Mouse (Mus musculus) neural tube, embryonic 12.5 days (tissue): Measurements from ENCODE around the gene Wnt1. TPM values are rescaled to one million over a fixed set of nuclear protein-coding genes. Genes with fewer than 3 reads are reported as not detected.
"Not testable (repeated sequence)": the region's sequence is repeated elsewhere in the genome, so short reads cannot be mapped to it uniquely, and the experiment has no call there.

ENCODE experiments used
- ATAC-seq: fragments of 200-750 bp; cut with Nextera tagmentation; 2 replicates; pipeline ENCODE4 v1.8.0; 2017; ENCODE audit warnings: low read depth, mild to moderate bottlenecking, moderate TSS enrichment, moderate library complexity; ENCODE audit not compliant: low FRiP score
- H3K27ac ChIP-seq: fragments of 300-500 bp; sonication (generic); 2 replicates; pipeline ENCODE4 v1.5.1; 2016
- H3K27me3 ChIP-seq: fragments of 300-500 bp; sonication (generic); replicated peaks from 2 replicates; pipeline ENCODE4 v1.6.1; 2016; ENCODE audit warnings: mild to moderate bottlenecking
- H3K36me3 ChIP-seq: fragments of 300-500 bp; sonication (generic); 2 replicates; pipeline ENCODE4 v1.6.1; 2016; ENCODE audit warnings: mild to moderate bottlenecking
- H3K4me1 ChIP-seq: fragments of 300-500 bp; sonication (generic); 2 replicates; pipeline ENCODE4 v1.6.1; 2016
- H3K4me2 ChIP-seq: fragments of 300-500 bp; sonication (generic); replicated peaks from 2 replicates; pipeline ENCODE4 v1.6.1; 2016; ENCODE audit warnings: mild to moderate bottlenecking
- H3K4me3 ChIP-seq: fragments of 300-500 bp; sonication (generic); 2 replicates; pipeline ENCODE4 v1.5.1; 2016
- H3K9ac ChIP-seq: fragments of 300-500 bp; sonication (generic); 2 replicates; pipeline ENCODE4 v1.6.1; 2016; ENCODE audit warnings: mild to moderate bottlenecking
- H3K9me3 ChIP-seq: fragments of 300-500 bp; sonication (generic); 2 replicates; pipeline ENCODE4 v1.6.1; 2016; ENCODE audit warnings: mild to moderate bottlenecking
- WGBS: fragments of 180-500 bp; shearing (Covaris S2); methylation state at CpG from one replicate; pipeline ENCODE4 v1.1.7; 2016; 5-methylcytosine and 5-hydroxymethylcytosine counted together
- polyA plus RNA-seq: library from polyadenylated mRNA; unstranded; fragments of >200 nt; fragmentation: Nextera tagmentation; extraction: Ambion mirVana; gene quantifications from 2 replicates; pipeline ENCODE4 v1.2.1, GENCODE M21; 2016

Wnt1 gene
- 7.5 and 12.3 TPM in 2 replicates for polyA plus RNA-seq

DNA sequence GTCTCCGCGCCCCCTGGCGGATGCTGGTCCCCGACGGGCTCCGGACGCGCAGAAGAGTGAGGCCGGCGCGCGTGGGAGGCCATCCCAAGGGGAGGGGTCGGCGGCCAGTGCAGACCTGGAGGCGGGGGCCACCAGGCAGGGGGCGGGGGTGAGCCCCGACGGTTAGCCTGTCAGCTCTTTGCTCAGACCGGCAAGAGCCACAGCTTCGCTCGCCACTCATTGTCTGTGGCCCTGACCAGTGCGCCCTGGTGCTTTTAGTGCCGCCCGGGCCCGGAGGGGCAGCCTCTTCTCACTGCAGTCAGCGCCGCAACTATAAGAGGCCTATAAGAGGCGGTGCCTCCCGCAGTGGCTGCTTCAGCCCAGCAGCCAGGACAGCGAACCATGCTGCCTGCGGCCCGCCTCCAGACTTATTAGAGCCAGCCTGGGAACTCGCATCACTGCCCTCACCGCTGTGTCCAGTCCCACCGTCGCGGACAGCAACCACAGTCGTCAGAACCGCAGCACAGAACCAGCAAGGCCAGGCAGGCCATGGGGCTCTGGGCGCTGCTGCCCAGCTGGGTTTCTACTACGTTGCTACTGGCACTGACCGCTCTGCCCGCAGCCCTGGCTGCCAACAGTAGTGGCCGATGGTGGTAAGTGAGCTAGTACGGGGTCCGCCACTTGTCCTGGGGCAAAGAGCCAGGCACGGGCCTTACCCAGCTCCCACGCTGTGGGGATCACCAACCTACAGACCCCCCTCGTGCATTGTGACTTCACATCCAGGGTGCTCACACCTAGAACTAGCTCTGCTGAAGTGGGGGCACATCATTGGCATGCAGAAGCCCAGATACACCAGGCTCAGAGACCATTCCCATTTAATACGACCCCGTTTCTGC is at the start of gene Wnt1:
Wnt1 (plus strand) TSS at position 197 of the 875 bp plus-strand sequence.
- ATAC-seq, result no peak
- no peaks in the 10 kb centered on the region for H3K36me3 ChIP-seq
- 0 out of 2 replicates have a peak within 1 kb of the TSS, but pooled peaks have one; percentile 29 for H3K9ac ChIP-seq
- H3K4me3 ChIP-seq, result peak within 1 kb of the TSS; percentile 16; the same call in 1 of the 2 replicates
- H3K4me2 ChIP-seq, result peak within 1 kb of the TSS; percentile 53
- WGBS, result under 1% methylated on average over 51 of the region's 51 CpGs
- H3K27ac ChIP-seq, result no peak within 1 kb of the TSS
- H3K27me3 ChIP-seq, result peaks cover 92% of the 10 kb centered on the region
- H3K4me1 ChIP-seq, result peaks cover 25% of the 10 kb centered on the region
- 0 out of 2 replicates have a peak, but pooled peaks cover 3% of the 10 kb centered on the region for H3K9me3 ChIP-seq

DNA sequence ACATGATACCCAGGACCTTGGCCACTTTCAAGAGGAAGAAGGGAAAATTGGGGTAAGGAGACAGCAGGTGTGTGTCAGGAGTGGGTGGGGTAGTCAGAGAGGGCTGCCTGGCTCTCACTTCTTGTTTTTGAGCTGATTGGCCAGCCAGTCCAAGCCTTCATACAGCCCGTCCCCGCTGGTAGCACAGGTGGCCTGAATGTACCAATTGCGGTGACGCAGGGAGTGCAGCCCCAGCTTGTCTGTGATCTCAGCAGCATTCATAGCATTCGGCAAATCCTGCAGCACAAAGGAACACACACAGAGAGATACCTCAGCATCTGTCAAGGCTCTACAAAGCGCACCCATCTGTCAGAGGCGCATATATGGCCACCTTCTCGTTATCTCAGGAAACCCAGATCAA is 49.4 kb upstream of the Wnt1 start:
- H3K36me3 ChIP-seq, result peaks cover 75% of the 10 kb centered on the region
- H3K4me1 ChIP-seq, result no peaks in the 10 kb centered on the region
- H3K9ac ChIP-seq, result no peak overlapping the region
- 90% methylated on average over 8 of the region's 8 CpGs for WGBS
- no peak overlapping the region for H3K4me3 ChIP-seq
- H3K9me3 ChIP-seq, result no peaks in the 10 kb centered on the region
- no peaks in the 10 kb centered on the region for H3K27me3 ChIP-seq
- H3K4me2 ChIP-seq, result no peak overlapping the region
- no peak for ATAC-seq
- H3K27ac ChIP-seq, result no peak overlapping the region

DNA sequence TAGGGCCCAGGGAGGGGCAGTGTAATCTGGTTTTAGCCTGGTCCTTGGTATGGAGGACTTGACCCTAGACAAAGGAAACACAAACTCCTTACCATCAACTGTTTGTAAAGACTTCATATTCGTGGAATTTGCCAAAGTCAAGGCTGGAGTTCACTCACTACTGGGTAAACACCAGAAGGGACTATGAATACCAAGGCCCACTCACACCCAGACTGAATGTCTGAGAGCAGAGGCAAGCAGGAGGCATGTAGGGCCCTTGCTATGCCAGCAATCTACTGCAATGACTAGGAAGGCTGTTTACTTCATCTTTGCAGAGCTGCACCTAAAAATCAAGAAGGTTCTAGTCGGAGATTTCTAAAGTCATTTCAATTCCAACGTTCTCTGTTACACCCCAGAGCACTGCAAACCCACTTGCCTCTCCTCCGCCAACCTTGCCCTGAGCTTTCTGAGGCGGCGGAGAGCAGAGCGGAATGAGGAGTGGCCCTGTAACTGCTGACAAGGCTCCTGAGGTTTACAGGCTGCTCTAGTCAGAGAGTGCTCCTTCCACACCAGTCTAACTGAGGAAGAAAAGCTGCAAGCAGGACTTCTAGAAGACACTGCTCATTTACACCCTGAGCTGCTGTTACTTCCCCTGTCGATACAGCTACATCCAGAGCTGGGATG is 46.8 kb upstream of the Wnt1 start:
- peaks cover 52% of the 10 kb centered on the region for H3K36me3 ChIP-seq
- ATAC-seq, result no peak
- WGBS, result 89% methylated on average over 8 of the region's 8 CpGs

DNA sequence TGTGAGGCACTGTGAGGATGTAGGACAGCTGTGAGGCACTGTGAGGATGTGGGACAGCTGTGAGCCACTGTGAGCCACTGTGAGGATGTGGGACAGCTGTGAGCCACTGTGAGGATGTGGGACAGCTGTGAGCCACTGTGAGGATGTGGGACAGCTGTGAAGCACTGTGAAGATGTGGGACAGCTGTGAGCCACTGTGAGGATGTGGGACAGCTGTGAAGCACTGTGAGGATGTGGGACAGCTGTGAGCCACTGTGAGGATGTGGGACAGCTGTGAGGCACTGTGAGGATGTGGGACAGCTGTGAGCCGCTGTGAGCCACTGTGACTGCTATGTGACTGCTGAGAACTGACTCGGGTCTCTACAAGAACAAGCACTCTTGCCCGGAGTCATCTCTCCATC is 45.8 kb upstream of the Wnt1 start:
- not testable (repeated sequence) for ATAC-seq, H3K9ac ChIP-seq, H3K4me2 ChIP-seq, H3K4me1 ChIP-seq, H3K9me3 ChIP-seq, H3K27ac ChIP-seq, H3K4me3 ChIP-seq, H3K27me3 ChIP-seq
- H3K36me3 ChIP-seq, result peaks cover 44% of the 10 kb centered on the region
- 83% methylated on average over 3 of the region's 3 CpGs for WGBS

More for the DNA sequence above, 46.8 kb upstream of the Wnt1 start:
- Histone ChIP-seq H3K9ac (no peak overlapping the region), H3K4me1 (no peaks in the 10 kb centered on the region), H3K27me3 (no peaks in the 10 kb centered on the region), H3K27ac (no peak overlapping the region), H3K4me3 (no peak overlapping the region), H3K9me3 (no peaks in the 10 kb centered on the region), H3K4me2 (no peak overlapping the region)

DNA sequence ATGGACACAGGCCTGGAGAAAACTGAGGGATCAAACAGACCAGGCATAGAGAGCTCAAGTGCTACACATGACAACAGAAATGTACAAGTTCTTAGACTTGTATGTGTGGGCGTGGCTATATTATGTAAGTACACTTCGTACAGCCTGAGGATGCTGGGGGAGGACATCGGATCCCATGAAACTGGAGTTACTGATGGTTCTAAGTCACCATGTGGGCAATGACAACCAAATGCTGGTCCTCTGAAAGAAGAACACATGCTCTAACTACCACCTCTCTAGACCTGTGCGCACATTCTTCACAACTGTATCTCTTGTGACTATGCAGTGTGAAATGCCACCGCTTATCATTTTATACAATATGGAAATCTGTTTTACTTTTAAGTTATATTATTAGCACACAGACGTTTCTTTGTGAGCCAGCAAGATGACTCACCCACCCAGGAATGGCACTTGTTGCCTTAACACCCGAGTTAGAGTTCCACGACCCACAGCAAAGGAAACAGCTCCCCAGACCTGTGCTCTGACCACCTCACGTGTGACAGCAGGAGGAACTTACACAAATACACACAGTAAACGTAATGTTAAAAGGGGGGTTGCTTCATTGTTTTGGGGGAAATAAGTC is 43.2 kb upstream of the Wnt1 start:
- H3K36me3 ChIP-seq, result peaks cover 18% of the 10 kb centered on the region
- no peak overlapping the region for H3K4me2 ChIP-seq

DNA sequence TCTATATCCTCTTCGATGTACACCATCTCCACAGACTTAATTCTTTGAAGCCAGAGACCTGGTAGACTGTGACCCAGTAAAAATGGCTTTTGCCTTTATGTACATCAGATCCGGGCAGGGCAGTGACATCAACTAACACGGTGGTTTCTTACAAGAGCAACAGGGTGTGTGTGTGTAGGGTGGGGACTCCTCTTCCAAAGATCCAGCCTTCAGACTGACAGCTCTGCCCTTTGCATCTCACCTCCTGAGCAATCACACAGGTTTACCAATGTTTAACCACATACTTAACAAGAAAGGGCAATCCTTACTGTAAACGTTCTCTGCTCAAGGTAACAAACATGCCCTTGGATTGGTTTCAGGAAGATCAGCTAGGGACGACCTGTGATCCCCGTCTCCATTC is 42.4 kb upstream of the Wnt1 start:
- Histone ChIP-seq H3K4me1 (no peaks in the 10 kb centered on the region), H3K9me3 (no peaks in the 10 kb centered on the region), H3K27me3 (no peaks in the 10 kb centered on the region), H3K9ac (no peak overlapping the region), H3K27ac (no peak overlapping the region), H3K4me3 (no peak overlapping the region), H3K4me2 (no peak overlapping the region), H3K36me3 (peaks cover 13% of the 10 kb centered on the region)
- ATAC-seq, result no peak
- 86% methylated on average over 6 of the region's 6 CpGs for WGBS

More for the DNA sequence above, 43.2 kb upstream of the Wnt1 start:
- no peak overlapping the region for H3K4me3 ChIP-seq
- no peak overlapping the region for H3K27ac ChIP-seq
- no peaks in the 10 kb centered on the region for H3K9me3 ChIP-seq
- 89% methylated on average over 10 of the region's 10 CpGs for WGBS
- no peak for ATAC-seq
- no peaks in the 10 kb centered on the region for H3K4me1 ChIP-seq
- no peaks in the 10 kb centered on the region for H3K27me3 ChIP-seq
- no peak overlapping the region for H3K9ac ChIP-seq

DNA sequence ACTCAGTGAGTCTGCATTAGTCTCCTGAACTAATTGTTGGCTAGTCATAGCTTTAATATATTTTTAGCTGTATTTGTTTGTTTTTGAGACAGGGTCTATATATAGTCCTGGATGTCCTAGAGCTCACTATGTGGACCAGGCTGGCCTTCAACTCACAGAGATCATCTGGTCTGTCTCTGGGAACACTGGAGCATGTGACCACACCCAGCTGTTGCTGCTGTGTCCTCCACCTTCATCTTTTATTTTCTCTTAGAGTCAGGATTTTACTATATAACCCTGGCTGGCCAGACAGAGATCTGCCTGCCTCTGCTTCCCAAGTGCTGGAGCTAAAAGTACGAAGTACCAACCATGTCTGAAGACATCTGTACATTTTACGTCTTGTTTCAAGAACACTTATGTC is 40.6 kb upstream of the Wnt1 start:
- H3K4me1 ChIP-seq, result no peaks in the 10 kb centered on the region
- H3K4me2 ChIP-seq, result no peak overlapping the region
- H3K36me3 ChIP-seq, result 0 out of 2 replicates have a peak, but pooled peaks cover 3% of the 10 kb centered on the region
- ATAC-seq, result no peak
- H3K4me3 ChIP-seq, result no peak overlapping the region
- no peaks in the 10 kb centered on the region for H3K9me3 ChIP-seq
- WGBS, result 98% methylated on average over 2 of the region's 2 CpGs
- H3K27ac ChIP-seq, result no peak overlapping the region
- H3K27me3 ChIP-seq, result no peaks in the 10 kb centered on the region
- no peak overlapping the region for H3K9ac ChIP-seq

DNA sequence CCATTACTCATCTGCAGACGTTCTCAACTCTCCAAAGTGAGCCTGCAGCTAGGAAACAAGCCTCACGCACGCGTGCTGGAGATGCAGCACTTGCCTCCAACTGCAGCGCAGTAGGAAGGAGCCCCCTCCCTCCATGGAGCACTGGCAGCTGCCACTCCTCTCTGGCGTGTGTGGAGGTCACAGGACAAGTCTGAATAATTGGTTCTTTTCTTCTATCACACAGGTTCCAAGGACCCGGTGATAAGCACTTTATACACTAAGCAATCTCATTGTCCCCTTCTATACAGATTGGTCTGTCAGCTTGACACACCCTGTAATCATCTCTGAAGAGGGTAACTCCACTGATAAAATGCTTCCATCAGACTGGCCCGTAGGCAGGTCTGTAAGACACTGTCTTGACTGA is 36.6 kb upstream of the Wnt1 start:
- H3K4me1 ChIP-seq, result no peaks in the 10 kb centered on the region
- peaks cover 8% of the 10 kb centered on the region for H3K36me3 ChIP-seq
- no peak overlapping the region for H3K4me2 ChIP-seq
- 78% methylated on average over 8 of the region's 8 CpGs for WGBS
- no peak overlapping the region for H3K9ac ChIP-seq
- no peak overlapping the region for H3K4me3 ChIP-seq
- H3K9me3 ChIP-seq, result no peaks in the 10 kb centered on the region
- no peak overlapping the region for H3K27ac ChIP-seq
- no peaks in the 10 kb centered on the region for H3K27me3 ChIP-seq
- no peak for ATAC-seq

DNA sequence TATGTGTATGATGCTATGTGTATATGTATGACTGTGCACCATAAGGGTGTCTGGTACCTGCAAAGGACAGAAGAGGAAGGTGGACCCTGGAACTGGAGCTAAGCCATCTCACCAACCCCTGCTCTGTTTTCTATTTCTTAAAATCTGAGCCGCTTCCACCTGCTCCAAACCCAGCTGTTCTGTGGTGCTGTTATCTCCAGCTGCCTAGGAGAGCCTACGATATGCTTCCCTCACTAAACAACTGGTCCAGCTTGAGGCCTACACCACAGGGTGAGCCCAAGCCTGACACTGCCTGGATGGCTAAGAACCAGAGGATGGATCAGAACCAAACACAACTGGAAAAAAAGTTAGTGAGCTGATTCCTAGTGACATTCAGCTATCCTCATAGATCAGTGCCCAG is 35.5 kb upstream of the Wnt1 start:
- no peak for ATAC-seq
- Histone ChIP-seq H3K36me3 (peaks cover 16% of the 10 kb centered on the region), H3K9ac (no peak overlapping the region), H3K4me1 (no peaks in the 10 kb centered on the region), H3K4me3 (no peak overlapping the region), H3K27ac (no peak overlapping the region), H3K27me3 (no peaks in the 10 kb centered on the region), H3K9me3 (no peaks in the 10 kb centered on the region), H3K4me2 (no peak overlapping the region)
- 93% methylated on average over 2 of the region's 2 CpGs for WGBS

DNA sequence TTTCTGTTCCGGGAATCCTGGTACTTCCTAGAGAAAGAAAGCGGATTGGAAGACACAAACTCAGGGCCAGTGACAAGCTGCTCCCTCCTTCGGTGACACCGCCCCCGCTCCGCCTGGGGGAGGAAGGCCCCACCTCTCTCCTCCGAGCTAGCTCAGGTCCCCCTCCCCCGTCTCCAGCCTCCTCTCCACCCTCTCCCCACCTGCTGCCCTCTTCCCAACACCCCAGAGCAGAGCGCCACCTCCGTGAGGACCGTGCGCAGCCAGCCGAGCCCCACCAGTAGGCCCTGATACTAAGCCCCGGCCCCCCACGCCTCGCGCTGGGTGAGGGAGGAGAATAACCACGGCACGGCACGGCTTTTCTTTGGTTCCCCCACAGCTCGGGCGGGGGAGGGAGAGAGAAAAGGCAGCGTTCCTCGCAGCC is 27.4 kb upstream of the Wnt1 start:
- H3K9ac ChIP-seq, result peak overlapping the region; percentile 94
- H3K4me3 ChIP-seq, result peak overlapping the region; percentile 97
- H3K4me1 ChIP-seq, result peaks cover 23% of the 10 kb centered on the region
- WGBS, result under 1% methylated on average over 24 of the region's 24 CpGs
- H3K4me2 ChIP-seq, result peak overlapping the region; percentile 86
- H3K27me3 ChIP-seq, result peaks cover 22% of the 10 kb centered on the region
- H3K9me3 ChIP-seq, result no peaks in the 10 kb centered on the region
- peak; percentile 77 for ATAC-seq
- H3K27ac ChIP-seq, result peak overlapping the region; percentile 86
- peaks cover 26% of the 10 kb centered on the region for H3K36me3 ChIP-seq

DNA sequence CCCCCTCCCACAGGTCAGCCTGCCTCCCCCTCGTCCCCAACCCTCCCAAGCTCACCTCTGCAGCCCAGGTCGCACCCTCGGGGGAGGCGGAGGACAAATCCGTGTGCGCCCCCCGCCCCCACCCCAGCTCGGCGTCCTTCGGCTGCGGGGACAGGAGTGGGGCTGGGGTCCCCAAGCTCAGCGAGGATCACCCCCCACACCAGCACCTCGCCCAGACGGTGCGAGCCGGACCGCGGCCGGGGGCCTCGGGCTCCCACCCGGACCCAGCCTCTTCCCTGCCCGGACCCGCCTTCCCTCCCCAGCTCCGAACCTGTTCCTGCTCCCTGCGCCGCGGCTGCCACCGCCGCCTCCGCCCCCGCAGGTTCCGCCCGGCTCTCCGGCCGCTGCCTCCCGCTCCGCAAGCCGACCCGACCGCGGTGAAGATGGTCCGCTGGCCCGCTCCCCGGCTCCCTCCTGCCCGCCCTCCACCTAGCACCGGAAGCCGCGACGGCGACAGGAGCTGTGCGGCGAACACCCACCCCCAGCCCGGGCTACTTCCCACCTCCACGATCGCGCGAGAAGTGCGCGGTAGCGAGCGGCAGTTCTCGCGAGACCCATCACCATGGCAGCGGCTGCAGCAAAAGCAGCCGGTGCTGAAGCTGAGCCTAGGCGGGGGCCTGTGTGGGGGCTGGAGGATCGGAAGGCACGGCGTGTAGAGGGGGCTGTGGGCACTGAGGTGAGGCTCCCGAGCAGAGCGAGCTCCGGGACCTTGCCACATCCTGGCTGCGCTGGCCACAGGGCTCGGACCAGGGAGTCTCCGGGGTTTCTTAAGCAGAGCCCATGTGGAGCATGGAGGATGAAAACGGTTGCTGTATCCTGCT is 26.8 kb upstream of the Wnt1 start, which contains the start of gene Arf3:
Arf3 (minus strand) TSS at position 545 of the 860 bp plus-strand sequence.
- ATAC-seq, result peak; percentile 98
- Histone ChIP-seq H3K27me3 (peaks cover 25% of the 10 kb centered on the region), H3K36me3 (peaks cover 26% of the 10 kb centered on the region), H3K27ac (peak within 1 kb of the TSS; percentile 86), H3K4me1 (peaks cover 23% of the 10 kb centered on the region), H3K9ac (peak within 1 kb of the TSS; percentile 94), H3K9me3 (no peaks in the 10 kb centered on the region), H3K4me2 (peak within 1 kb of the TSS; percentile 86), H3K4me3 (peak within 1 kb of the TSS; percentile 97)
- under 1% methylated on average over 74 of the region's 76 CpGs for WGBS
